Mouse (Mus musculus) heart, embryonic 14.5 days (tissue): ENCODE measurements around the gene Fads1. TPM values are rescaled to one million over a fixed set of nuclear protein-coding genes. Genes with fewer than 3 reads are reported as not detected.

Source experiments
- ATAC-seq: fragments of 200-750 bp; cut with Nextera tagmentation; 2 replicates; pipeline ENCODE4 v1.8.0; 2017; ENCODE audit warnings: low read depth, moderate TSS enrichment; ENCODE audit not compliant: insufficient number of reproducible peaks, insufficient read depth, low FRiP score
- H3K27ac ChIP-seq, 2 experiments: fragments of 200-500 bp in 1 of 2; fragments of 300-500 bp in 1 of 2; sonication (generic) in 1 of 2; replicated peaks in 1 of 2; 2 replicates each; pipeline ENCODE4 v1.5.1; 2012 to 2014; ENCODE audit warnings: low read depth in 2 of 2, low read length in 2 of 2, control low read depth in 1 of 2, mild to moderate bottlenecking in 1 of 2, mixed read lengths in 1 of 2; ENCODE audit not compliant: control insufficient read depth in 1 of 2, insufficient read depth in 1 of 2
- H3K27me3 ChIP-seq: fragments of 300-500 bp; sonication (generic); 2 replicates; pipeline ENCODE4 v1.6.1; 2014; ENCODE audit warnings: mild to moderate bottlenecking, low read length, control low read depth; ENCODE audit not compliant: control insufficient read depth, insufficient read depth
- H3K36me3 ChIP-seq: fragments of 300-500 bp; sonication (generic); 2 replicates; pipeline ENCODE4 v1.6.1; 2014; ENCODE audit warnings: mild to moderate bottlenecking, control low read depth, low read length, mixed read lengths; ENCODE audit not compliant: control insufficient read depth, insufficient read depth
- H3K4me1 ChIP-seq, 2 experiments: fragments of 200-500 bp in 1 of 2; fragments of 300-500 bp in 1 of 2; sonication (generic) in 1 of 2; 2 replicates each; pipeline ENCODE4 v1.6.1; 2012 to 2014; ENCODE audit warnings: low read length in 2 of 2, control low read depth in 1 of 2, mixed read lengths in 1 of 2; ENCODE audit not compliant: control insufficient read depth in 2 of 2, insufficient read depth in 2 of 2
- H3K4me2 ChIP-seq: fragments of 300-500 bp; sonication (generic); 2 replicates; pipeline ENCODE4 v1.6.1; 2014; ENCODE audit warnings: mild to moderate bottlenecking, low read length
- H3K4me3 ChIP-seq, 2 experiments: fragments of 200-500 bp in 1 of 2; fragments of 300-500 bp in 1 of 2; sonication (generic) in 1 of 2; 2 replicates each; pipeline ENCODE4 v1.5.1; 2012 to 2014; ENCODE audit warnings: low read length in 2 of 2, mild to moderate bottlenecking in 2 of 2, control low read depth in 1 of 2, low read depth in 1 of 2, moderate library complexity in 1 of 2; ENCODE audit not compliant: control insufficient read depth in 1 of 2, insufficient read depth in 1 of 2
- H3K9ac ChIP-seq: fragments of 300-500 bp; sonication (generic); 2 replicates; pipeline ENCODE4 v1.6.1; 2014; ENCODE audit warnings: mild to moderate bottlenecking, low read length
- H3K9me3 ChIP-seq: fragments of 300-500 bp; sonication (generic); 2 replicates; pipeline ENCODE4 v1.6.1; 2016; ENCODE audit warnings: low read length, control low read depth; ENCODE audit not compliant: control insufficient read depth
- WGBS: fragments of 180-500 bp; shearing (Covaris S2); extraction: QIAGEN DNeasy Blood & Tissue Kit; methylation state at CpG from one replicate; pipeline ENCODE4 v1.1.7; 2014; 5-methylcytosine and 5-hydroxymethylcytosine counted together
- polyA plus RNA-seq: library from polyadenylated mRNA; unstranded; fragments of >200 nt; fragmentation: Nextera tagmentation; extraction: Ambion mirVana; gene quantifications from 2 replicates; pipeline ENCODE4 v1.2.1, GENCODE M21; 2014

Gene Fads1
- polyA plus RNA-seq, 1 experiment from 2014 or later = 39.8 TPM

DNA sequence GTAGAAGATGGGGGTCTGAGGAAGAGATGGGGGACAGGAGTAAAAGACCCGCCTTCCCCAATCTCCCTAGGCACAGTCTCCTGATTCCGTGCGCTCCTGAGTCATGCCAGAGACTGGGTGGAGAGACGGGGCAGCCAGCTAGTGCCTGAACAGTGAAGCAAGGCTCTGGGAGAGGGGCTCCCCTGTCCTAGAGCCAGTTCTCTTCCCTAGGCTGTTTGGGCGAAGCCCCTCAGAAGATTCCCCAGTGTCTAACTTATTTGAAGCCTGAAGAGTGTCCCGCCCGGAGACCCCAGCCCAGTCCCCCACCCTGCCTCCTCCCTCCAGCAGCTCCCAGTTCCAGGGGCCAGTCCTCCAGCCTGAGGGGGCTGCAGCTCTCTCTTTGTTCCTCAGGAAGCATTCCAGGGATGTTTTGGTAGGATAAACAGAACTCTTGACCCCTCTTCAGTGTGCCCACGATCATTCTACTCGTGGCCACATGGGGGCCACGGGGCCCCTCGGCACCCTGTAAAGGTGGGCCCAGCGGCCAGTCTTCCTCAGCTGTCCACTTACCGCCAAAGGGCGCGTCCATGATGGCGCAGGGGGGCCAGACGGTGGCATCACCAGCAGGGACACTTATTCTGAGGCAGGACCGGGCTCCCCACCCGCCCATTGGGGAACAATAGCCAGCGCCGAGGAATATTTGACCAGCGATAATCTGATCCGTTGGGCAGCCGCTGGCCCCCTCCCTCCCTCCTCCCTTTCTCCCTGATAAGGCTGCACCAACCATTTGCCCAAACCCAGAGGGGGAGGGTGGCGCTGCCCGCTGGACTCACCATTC is 42.2 kb downstream of the Fads1 start:
- no peak for ATAC-seq
- H3K4me1 ChIP-seq = peaks cover 12 to 15% of the 10 kb centered on the region in 2 experiments
- H3K9me3 ChIP-seq = no peaks in the 10 kb centered on the region
- peak overlapping the region; percentile 3 to 24; a peak in 2 of 4 replicates for H3K4me3 ChIP-seq
- peak overlapping the region; percentile 50 for H3K9ac ChIP-seq
- no peak overlapping the region for H3K27ac ChIP-seq
- H3K36me3 ChIP-seq = no peaks in the 10 kb centered on the region
- WGBS = 9% methylated on average over 26 of the region's 26 CpGs
- H3K27me3 ChIP-seq = no peaks in the 10 kb centered on the region
- H3K4me2 ChIP-seq = peak overlapping the region; percentile 66

DNA sequence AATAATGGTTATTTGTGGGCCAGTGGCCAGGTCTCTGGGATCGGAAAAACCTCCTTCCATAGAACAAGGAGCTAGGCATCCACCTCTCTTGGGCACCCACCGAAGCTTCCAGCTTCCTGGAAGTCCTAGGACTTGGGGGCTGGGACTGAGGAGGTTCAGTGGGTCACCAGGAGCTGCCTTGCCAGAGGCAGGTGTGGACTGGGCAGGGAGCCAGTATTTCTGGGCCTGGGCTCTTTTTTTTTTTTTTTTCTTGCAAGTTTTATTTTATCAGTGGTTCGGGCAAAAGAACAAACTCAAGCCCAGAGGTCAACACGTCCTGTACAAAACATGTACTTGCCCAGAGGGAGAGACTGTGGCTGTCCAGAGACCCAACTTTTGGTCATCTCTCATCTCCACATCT is 43.1 kb downstream of the Fads1 start:
- no peaks in the 10 kb centered on the region; the same call in 1 of the 2 replicates for H3K27me3 ChIP-seq
- peaks cover 12 to 16% of the 10 kb centered on the region in 2 experiments for H3K4me1 ChIP-seq
- 56% methylated on average over 4 of the region's 4 CpGs for WGBS
- no peak overlapping the region for H3K27ac ChIP-seq
- H3K9me3 ChIP-seq = no peaks in the 10 kb centered on the region
- H3K4me2 ChIP-seq = peak overlapping the region; percentile 66; the same call in 1 of the 2 replicates
- no peak overlapping the region for H3K9ac ChIP-seq
- H3K4me3 ChIP-seq = no peak overlapping the region
- H3K36me3 ChIP-seq = no peaks in the 10 kb centered on the region
- ATAC-seq = no peak

DNA sequence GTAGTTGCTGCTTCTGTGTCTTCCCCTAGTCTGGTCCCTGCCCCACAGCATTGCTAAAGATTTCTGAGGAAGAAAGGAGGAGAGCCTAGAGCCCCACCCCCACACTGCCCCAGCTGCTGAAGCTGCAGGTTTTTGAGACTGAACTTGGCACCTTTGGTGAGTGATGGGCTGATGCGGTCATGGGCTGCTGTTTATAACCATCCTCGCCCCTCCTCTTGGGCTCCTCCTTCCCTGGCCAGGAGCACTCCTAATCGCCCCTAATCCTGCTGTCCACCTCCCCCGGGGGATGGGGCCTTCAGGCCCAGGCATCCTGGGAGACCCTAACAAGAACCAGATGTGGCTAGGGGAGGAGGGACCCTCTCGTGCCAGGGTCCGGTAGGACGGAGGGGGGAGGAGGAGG is 48.3 kb downstream of the Fads1 start:
- H3K27ac ChIP-seq = no peak overlapping the region
- WGBS = 23% methylated on average over 7 of the region's 7 CpGs
- H3K9ac ChIP-seq = no peak overlapping the region
- H3K36me3 ChIP-seq = no peaks in the 10 kb centered on the region
- ATAC-seq = no peak
- H3K4me3 ChIP-seq = no peak overlapping the region
- H3K4me1 ChIP-seq = peaks cover 0 to 7% of the 10 kb centered on the region in 2 experiments; a peak in 3 of 4 replicates
- no peaks in the 10 kb centered on the region for H3K9me3 ChIP-seq
- peaks cover 6% of the 10 kb centered on the region; the same call in 1 of the 2 replicates for H3K27me3 ChIP-seq
- H3K4me2 ChIP-seq = no peak overlapping the region

- H3K4me1 ChIP-seq = peaks cover 0 to 6% of the 10 kb centered on the region in 2 experiments; a peak in 3 of 4 replicates
- 35% methylated on average over 5 of the region's 5 CpGs for WGBS
- no peak overlapping the region for H3K4me2 ChIP-seq
- H3K9ac ChIP-seq = no peak overlapping the region
- no peak overlapping the region for H3K4me3 ChIP-seq
- H3K9me3 ChIP-seq = no peaks in the 10 kb centered on the region
- ATAC-seq = no peak
- no peaks in the 10 kb centered on the region for H3K36me3 ChIP-seq
- peaks cover 6% of the 10 kb centered on the region; the same call in 1 of the 2 replicates for H3K27me3 ChIP-seq
- no peak overlapping the region; a peak in 1 of 4 replicates for H3K27ac ChIP-seq
Measured at GRCm38 (mm10) chr19:10231871-10232270, 49.2 kb downstream of the Fads1 start.

GRCm38 (mm10) chr19:10232327-10233017 is 49.8 kb downstream of the Fads1 start:
- no peak overlapping the region for H3K9ac ChIP-seq
- H3K36me3 ChIP-seq = no peaks in the 10 kb centered on the region
- H3K27ac ChIP-seq = no peak overlapping the region
- peaks cover 0 to 6% of the 10 kb centered on the region in 2 experiments; a peak in 3 of 4 replicates for H3K4me1 ChIP-seq
- no peak overlapping the region for H3K4me2 ChIP-seq
- 47% methylated on average over 9 of the region's 9 CpGs for WGBS
- H3K27me3 ChIP-seq = peaks cover 6% of the 10 kb centered on the region; the same call in 1 of the 2 replicates
- H3K4me3 ChIP-seq = no peak overlapping the region
- ATAC-seq = no peak
- no peaks in the 10 kb centered on the region for H3K9me3 ChIP-seq

DNA sequence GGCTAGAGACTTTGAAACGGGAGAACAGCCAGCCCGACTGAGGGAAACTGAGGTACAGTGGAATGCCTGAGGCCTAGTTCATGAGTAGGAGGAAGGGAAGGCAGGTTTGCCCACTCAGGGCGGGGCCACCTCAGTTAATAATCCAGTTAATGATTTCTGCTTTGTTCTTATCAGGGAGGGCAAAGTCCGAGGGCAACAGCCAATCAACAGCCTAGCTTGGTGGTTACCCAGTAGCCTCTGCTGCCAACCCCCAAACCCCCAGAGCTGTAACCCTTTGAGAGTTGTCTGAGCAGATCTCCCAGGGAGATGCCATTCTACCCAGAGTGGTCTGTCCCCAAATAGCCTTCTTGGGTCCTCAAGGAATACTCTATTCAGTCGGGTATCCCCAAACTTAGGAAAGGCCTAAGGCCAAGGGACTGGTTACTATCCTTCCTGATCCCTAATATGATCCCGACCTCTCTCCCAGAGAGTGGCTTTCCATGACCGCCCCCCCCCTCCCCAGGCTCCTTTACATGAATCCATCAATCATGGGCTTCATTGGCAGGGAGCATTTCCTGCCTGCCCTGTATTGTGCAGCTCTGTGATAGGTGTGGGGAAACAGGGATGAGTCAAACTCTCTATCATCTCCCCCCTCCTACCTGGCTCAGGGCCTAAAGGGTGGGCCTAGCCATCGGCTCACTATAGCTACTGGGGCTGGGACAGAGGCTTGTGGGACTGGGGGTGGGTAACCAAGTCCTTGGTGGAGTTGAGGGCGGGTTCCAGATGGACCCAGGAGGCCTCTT is 53.3 kb downstream of the Fads1 start:
- no peak overlapping the region for H3K9ac ChIP-seq
- no peak for ATAC-seq
- no peak overlapping the region for H3K4me2 ChIP-seq
- peaks cover 19% of the 10 kb centered on the region; the same call in 1 of the 2 replicates for H3K27me3 ChIP-seq
- peaks cover 0 to 5% of the 10 kb centered on the region in 2 experiments; a peak in 1 of 4 replicates for H3K4me1 ChIP-seq
- no peak overlapping the region for H3K4me3 ChIP-seq
- H3K9me3 ChIP-seq = no peaks in the 10 kb centered on the region
- H3K27ac ChIP-seq = no peak overlapping the region
- H3K36me3 ChIP-seq = no peaks in the 10 kb centered on the region
- WGBS = 66% methylated on average over 9 of the region's 9 CpGs

GRCm38 (mm10) chr19:10238477-10238876 is 55.8 kb downstream of the Fads1 start:
- peak overlapping the region in 1 of 2 experiments; percentile 61; a peak in 1 of 4 replicates for H3K27ac ChIP-seq
- peak overlapping the region; percentile 82; the same call in 1 of the 2 replicates for H3K4me2 ChIP-seq
- no peaks in the 10 kb centered on the region for H3K36me3 ChIP-seq
- peaks cover 0 to 5% of the 10 kb centered on the region in 2 experiments; a peak in 1 of 4 replicates for H3K4me1 ChIP-seq
- H3K27me3 ChIP-seq = peaks cover 14% of the 10 kb centered on the region; the same call in 1 of the 2 replicates
- H3K4me3 ChIP-seq = no peak overlapping the region
- H3K9me3 ChIP-seq = no peaks in the 10 kb centered on the region
- peak; percentile 33; the same call in 1 of the 2 replicates for ATAC-seq
- H3K9ac ChIP-seq = no peak overlapping the region
- WGBS = 32% methylated on average over 3 of the region's 3 CpGs
